Mouse (Mus musculus) gonadal fat pad, adult 2 months (tissue): ENCODE data around the gene Pacsin1. TPM values are rescaled to one million over a fixed set of nuclear protein-coding genes. Genes with fewer than 3 reads are reported as not detected.

Experiments
- DNase-seq: peaks from one replicate; pipeline ENCODE4 v3.0.0-alpha.2; 2012; ENCODE audit warnings: low read depth
- polyA plus RNA-seq: library from polyadenylated mRNA; depleted of rRNA; stranded (reverse); fragments of >200 nt; gene quantifications from 2 replicates; pipeline ENCODE4 v1.2.3, GENCODE M21; 2012; rRNA removed

Pacsin1 gene
- polyA plus RNA-seq, 1 experiment: 5.4 TPM

- DNase-seq: no peak
These were observed 70.1 kb downstream of the Pacsin1 start for GRCm38 (mm10) chr17:27725412-27725811.

- no peak for DNase-seq
These were observed 71.2 kb downstream of the Pacsin1 start for GRCm38 (mm10) chr17:27726527-27726926.

- DNase-seq: no peak
These were observed 73.5 kb downstream of the Pacsin1 start, which contains the start of gene Spdef for GRCm38 (mm10) chr17:27728770-27729169. Spdef (minus strand) TSS chr17:27728955.

- no peak for DNase-seq
These were observed 76.8 kb downstream of the Pacsin1 start for GRCm38 (mm10) chr17:27732152-27732551.

GRCm38 (mm10) chr17:27732694-27733093 lies 77.4 kb downstream of the Pacsin1 start:
- no peak for DNase-seq

GRCm38 (mm10) chr17:27734344-27735073 lies 79.2 kb downstream of the Pacsin1 start:
- no peak for DNase-seq

GRCm38 (mm10) chr17:27740961-27741360 lies 85.7 kb downstream of the Pacsin1 start:
- DNase-seq: no peak

- DNase-seq: no peak
These were observed 91.1 kb downstream of the Pacsin1 start for GRCm38 (mm10) chr17:27746446-27746845.

GRCm38 (mm10) chr17:27748123-27748522 lies 92.8 kb downstream of the Pacsin1 start:
- no peak for DNase-seq

- no peak for DNase-seq
These were observed 95.2 kb downstream of the Pacsin1 start for GRCm38 (mm10) chr17:27750451-27750942.

GRCm38 (mm10) chr17:27751314-27752202 lies 96.2 kb downstream of the Pacsin1 start:
- DNase-seq: no peak

GRCm38 (mm10) chr17:27760169-27760568 lies 104.9 kb downstream of the Pacsin1 start:
- DNase-seq: no peak

Other genes starting within 250 kb of the Pacsin1 start
- 0.09 and 0.19 TPM in 2 replicates for gene Grm4, start 134.1 kb upstream of the Pacsin1 start, polyA plus RNA-seq
- gene Hmga1, start 99.0 kb upstream of the Pacsin1 start, polyA plus RNA-seq: 36.6 and 44.4 TPM in 2 replicates
- gene AI413582, start 89.8 kb upstream of the Pacsin1 start, polyA plus RNA-seq: 32.6 and 44.6 TPM in 2 replicates
- gene Nudt3, start 32.0 kb upstream of the Pacsin1 start, polyA plus RNA-seq: 51.3 and 66.3 TPM in 2 replicates
- not detected in 2 replicates for gene RPS10-NUDT3, start 20.3 kb upstream of the Pacsin1 start, polyA plus RNA-seq
- gene Rps10, start 18.8 kb upstream of the Pacsin1 start, polyA plus RNA-seq: 1,086 and 1,236 TPM in 2 replicates
- 1.6 and 1.7 TPM in 2 replicates for gene Spdef, start 73.4 kb downstream of the Pacsin1 start, polyA plus RNA-seq
- gene D17Wsu92e, start 165.1 kb downstream of the Pacsin1 start, polyA plus RNA-seq: 83.0 and 98.2 TPM in 2 replicates
- gene Snrpc, start 182.6 kb downstream of the Pacsin1 start, polyA plus RNA-seq: 51.9 and 72.5 TPM in 2 replicates
- gene Uhrf1bp1, start 200.9 kb downstream of the Pacsin1 start, polyA plus RNA-seq: 12.4 and 14.8 TPM in 2 replicates